Comparison of ENCODE assay signal across 8 mouse cellular contexts in genomic region chr2:158379354-158380078, GRCm38 (mm10). TPM values are rescaled to one million over a fixed set of nuclear protein-coding genes. Genes with fewer than 3 reads are reported as not detected.
DNase-seq lines count a peak whose midpoint lies in the region; ATAC-seq and TF ChIP-seq lines count a peak whose summit lies in the region.

No protein-coding gene starts in this region.

- ATAC-seq in heart, embryonic 13.5 days (ENCODE audit: extremely low read depth, insufficient number of reproducible peaks, low FRiP score, low TSS enrichment), result no peak
- ATAC-seq in neural tube, embryonic 15.5 days (ENCODE audit: low FRiP score), result peak; percentile 30; the same call in 1 of the 2 replicates

- 43% methylated on average over 13 of the region's 13 CpGs for WGBS in heart, embryonic 13.5 days
- 41% methylated on average over 13 of the region's 13 CpGs for whole genome bisulfite sequencing in neural tube, embryonic 15.5 days

- no peak overlapping the region for H3K4me2 ChIP-seq in heart, embryonic 13.5 days
- H3K4me2 ChIP-seq in neural tube, embryonic 15.5 days, result peak overlapping the region; percentile 62

- H3K27ac ChIP-seq in ES-Bruce4 (ENCODE audit: insufficient read depth, low read length), result no peak overlapping the region
- no peak overlapping the region for H3K27ac ChIP-seq in heart, embryonic 13.5 days (replicated peaks)
- H3K27ac ChIP-seq in neural tube, embryonic 15.5 days (replicated peaks), result peak overlapping the region; percentile 61

- no peak for TF ChIP-seq POLR2A in ES-Bruce4 (IDR thresholded peaks at IDR 0.05; ENCODE audit: insufficient read depth, low read length)

- H3K9ac ChIP-seq in ES-Bruce4 (ENCODE audit: low read depth, poor library complexity, severe bottlenecking), result no peak overlapping the region
- H3K9ac ChIP-seq in heart, embryonic 13.5 days, result 0 out of 2 replicates have a peak overlapping the region, but pooled peaks have one; percentile 7
- peak overlapping the region; percentile 20; the same call in 1 of the 2 replicates for H3K9ac ChIP-seq in neural tube, embryonic 15.5 days (replicated peaks)

- TF ChIP-seq EP300 in ES-Bruce4 (IDR thresholded peaks at IDR 0.05; ENCODE audit: insufficient read depth, low read depth, low read length), result no peak

- no peaks in the 10 kb centered on the region for H3K9me3 ChIP-seq in ES-Bruce4 (replicated peaks; ENCODE audit: control insufficient read depth, insufficient read depth, low read length, poor library complexity, severe bottlenecking)
- H3K9me3 ChIP-seq in heart, embryonic 13.5 days, result no peaks in the 10 kb centered on the region
- H3K9me3 ChIP-seq in neural tube, embryonic 15.5 days (replicated peaks), result no peaks in the 10 kb centered on the region

- no peak overlapping the region for H3K4me3 ChIP-seq in ES-Bruce4 (ENCODE audit: low read depth, low read length)
- no peak overlapping the region for H3K4me3 ChIP-seq in heart, embryonic 13.5 days
- peak overlapping the region; percentile 10; the same call in 1 of the 2 replicates for H3K4me3 ChIP-seq in neural tube, embryonic 15.5 days (replicated peaks)

- H3K36me3 ChIP-seq in ES-Bruce4 (ENCODE audit: control insufficient read depth, insufficient read depth, low read length, poor library complexity, severe bottlenecking), result peaks cover 4% of the 10 kb centered on the region
- no peaks in the 10 kb centered on the region for H3K36me3 ChIP-seq in heart, embryonic 13.5 days
- H3K36me3 ChIP-seq in neural tube, embryonic 15.5 days, result peaks cover 29% of the 10 kb centered on the region

- DNase-seq in A20 (ENCODE audit: low read depth, low spot score), result peak; percentile 91
- DNase-seq in cerebellum, postnatal 10 days, result peak; percentile 84 to 86
- peak; percentile 83 for DNase-seq in kidney, postnatal 10 days
- DNase-seq in lung, adult 18-20 months, result peak; percentile 40 to 62
- DNase-seq in thymus, postnatal 4 days, result peak; percentile 70

- no peaks in the 10 kb centered on the region for H3K27me3 ChIP-seq in ES-Bruce4 (ENCODE audit: control insufficient read depth, insufficient read depth, low read length, poor library complexity, severe bottlenecking)
- peaks cover 41% of the 10 kb centered on the region for H3K27me3 ChIP-seq in heart, embryonic 13.5 days (replicated peaks)
- no peaks in the 10 kb centered on the region for H3K27me3 ChIP-seq in neural tube, embryonic 15.5 days (replicated peaks)

- peak; percentile 47 for TF ChIP-seq CTCF in ES-Bruce4 (IDR thresholded peaks at IDR 0.05; ENCODE audit: low read depth, low read length)

- H3K4me1 ChIP-seq in ES-Bruce4 (ENCODE audit: control insufficient read depth, insufficient read depth, low read length), result no peaks in the 10 kb centered on the region
- H3K4me1 ChIP-seq in heart, embryonic 13.5 days, result peaks cover 9% of the 10 kb centered on the region
- H3K4me1 ChIP-seq in neural tube, embryonic 15.5 days, result peaks cover 46% of the 10 kb centered on the region

RNA-seq across cellular contexts. Expression of gene Snhg11, which starts 4.1 kb away (rescaled TPM):
- 39.8 and 41.0 TPM in 2 replicates for polyA plus RNA-seq in ES-Bruce4 (2011; ENCODE audit: insufficient read depth, insufficient read length, low read depth, missing spikeins)
- polyA plus RNA-seq in heart, embryonic 13.5 days (2015; fragmentation: Nextera tagmentation; extraction: Ambion mirVana), result 0.60 and 0.95 TPM in 2 replicates
- polyA plus RNA-seq in neural tube, embryonic 15.5 days (2015; fragmentation: Nextera tagmentation; extraction: Ambion mirVana), result 898 and 1,236 TPM in 2 replicates

RNA-seq across cellular contexts. Expression of gene Ralgapb, which starts 30.1 kb away (rescaled TPM):
- 54.6 and 57.7 TPM in 2 replicates for polyA plus RNA-seq in ES-Bruce4 (2011; ENCODE audit: insufficient read depth, insufficient read length, low read depth, missing spikeins)
- 10.7 and 11.2 TPM in 2 replicates for polyA plus RNA-seq in heart, embryonic 13.5 days (2015; fragmentation: Nextera tagmentation; extraction: Ambion mirVana)
- 20.9 and 24.5 TPM in 2 replicates for polyA plus RNA-seq in neural tube, embryonic 15.5 days (2015; fragmentation: Nextera tagmentation; extraction: Ambion mirVana)

Comparison
In these comparisons a context has a peak if more than half of its experiments do, and no peak if none do; other contexts are left out.
1. RNA of gene Snhg11, which starts 4.1 kb away (polyA plus RNA-seq): 898 to 1,236 TPM in neural tube, embryonic 15.5 days; 39.8 to 41.0 TPM in ES-Bruce4 and 0.60 to 0.95 TPM in heart, embryonic 13.5 days; every median in the first group is over 10 times any median in the second.
2. Peak in every context shown above with its lines, with median percentiles within 50 percentile points of each other: DNase-seq.